Mouse (Mus musculus) Patski (cell line): ENCODE data around the gene 6430531B16Rik. TPM values are rescaled to one million over a fixed set of nuclear protein-coding genes. Genes with fewer than 3 reads are reported as not detected.

Experiments
- ATAC-seq: fragments of 100-300 bp; one replicate; pipeline ENCODE4 v1.8.0; 2021
- CTCF ChIA-PET: fragments of 350-600 bp; sonication (Branson Sonifier 250); formaldehyde crosslinking; loops from one replicate; lab custom pipeline; 2022; ENCODE audit warnings: inconsistent platforms; lab: Charles Lee
- POLR2A ChIA-PET: fragments of 350-600 bp; sonication (Branson Sonifier 250); formaldehyde crosslinking; loops from one replicate; lab custom pipeline; 2022; ENCODE audit warnings: antibody characterized with exemption, inconsistent platforms; lab: Charles Lee
- DNase-seq: peaks from one replicate; pipeline ENCODE4 v3.0.0-alpha.2; 2011; ENCODE audit warnings: low read depth, low spot score
- H3K27me3 ChIP-seq: fragments of 371-371 bp; one replicate; pipeline ENCODE4 v1.5.1; 2021
- CTCF ChIP-seq: fragments of 100-300 bp; IDR thresholded peaks from one replicate; pipeline ENCODE4 v1.5.1; 2021
- in situ Hi-C: fragments of 300-500 bp; cut with MboI; formaldehyde crosslinking; loops from 3 replicates; pipeline ENCODE4 v1.11.1; 2018; ENCODE audit warnings: low pct_unique_long_range_greater_than_20kb, mixed read lengths
- polyA plus RNA-seq: library from polyadenylated mRNA; unstranded; gene quantifications from one replicate; pipeline ENCODE4 v1.2.3, GENCODE M21; 2021

6430531B16Rik gene
- polyA plus RNA-seq, 1 experiment from 2014 or later, result 0.18 TPM

DNA sequence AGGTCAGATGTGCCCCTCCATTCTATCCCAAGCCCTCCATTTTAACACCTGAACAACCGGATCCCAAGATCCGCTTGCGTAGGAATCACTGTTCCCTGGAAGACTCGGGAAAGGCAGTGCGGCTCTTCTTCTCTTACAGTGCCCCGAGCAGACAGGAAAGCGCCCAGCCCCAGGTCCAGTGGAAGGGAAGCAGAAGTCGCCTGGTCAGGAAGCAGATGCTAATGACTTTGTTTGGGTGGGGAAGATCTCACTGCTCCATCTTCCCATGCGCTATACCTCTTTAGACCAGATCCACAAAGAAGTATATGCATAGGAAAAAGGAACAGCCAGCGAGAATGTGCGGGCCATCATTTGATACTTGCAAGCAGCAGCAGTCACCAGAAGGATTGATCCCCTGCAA lies 21.1 kb downstream of the 6430531B16Rik start:
- ATAC-seq, result no peak
- ChIA-PET POLR2A (interaction anchor here (1.2 kb wide), 1 partner anchor 17 kb away, joined by 3 read pairs; no protein-coding TSS in a partner anchor), CTCF (interaction anchor here (2.7 kb wide), 1 partner anchor 37 kb away, joined by 8 read pairs; no protein-coding TSS in a partner anchor)
- no peak for DNase-seq
- in situ Hi-C loops, result no loop called here
- no peak for TF ChIP-seq CTCF
- H3K27me3 ChIP-seq, result no peaks in the 10 kb centered on the region

DNA sequence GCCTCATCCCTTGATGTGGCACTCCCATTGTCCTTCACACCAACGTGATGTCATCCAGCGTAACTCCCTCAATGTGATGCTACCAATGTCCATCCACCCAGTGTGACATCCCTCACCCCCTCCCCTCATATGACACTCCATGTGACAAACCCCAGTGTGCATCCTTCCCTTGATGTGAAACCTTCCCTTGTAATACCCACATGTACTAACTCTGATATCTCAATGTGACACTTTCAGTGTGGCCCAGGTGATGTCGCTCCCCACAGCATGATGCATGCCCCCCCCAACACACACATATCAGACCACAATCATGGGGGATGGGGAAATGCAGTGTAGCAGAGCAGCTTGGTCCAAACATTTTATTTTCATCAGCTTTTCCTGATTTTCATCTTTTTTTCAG lies 21.9 kb downstream of the 6430531B16Rik start:
- ATAC-seq (no peak), DNase-seq (no peak)
- no peak for TF ChIP-seq CTCF
- no peaks in the 10 kb centered on the region for H3K27me3 ChIP-seq
- CTCF ChIA-PET, result interaction anchor here (2.7 kb wide), 1 partner anchor 37 kb away, joined by 8 read pairs; no protein-coding TSS in a partner anchor
- in situ Hi-C loops, result no loop called here
- POLR2A ChIA-PET, result no interaction called here

GRCm38 (mm10) chr7:139955505-139955904 lies 23.1 kb downstream of the 6430531B16Rik start:
- in situ Hi-C loops, result no loop called here
- no peak for DNase-seq
- H3K27me3 ChIP-seq, result no peaks in the 10 kb centered on the region
- CTCF ChIA-PET, result interaction anchor here (2.7 kb wide), 1 partner anchor 39 kb away, joined by 8 read pairs; no protein-coding TSS in a partner anchor
- ATAC-seq, result no peak
- TF ChIP-seq CTCF, result no peak
- POLR2A ChIA-PET, result no interaction called here

DNA sequence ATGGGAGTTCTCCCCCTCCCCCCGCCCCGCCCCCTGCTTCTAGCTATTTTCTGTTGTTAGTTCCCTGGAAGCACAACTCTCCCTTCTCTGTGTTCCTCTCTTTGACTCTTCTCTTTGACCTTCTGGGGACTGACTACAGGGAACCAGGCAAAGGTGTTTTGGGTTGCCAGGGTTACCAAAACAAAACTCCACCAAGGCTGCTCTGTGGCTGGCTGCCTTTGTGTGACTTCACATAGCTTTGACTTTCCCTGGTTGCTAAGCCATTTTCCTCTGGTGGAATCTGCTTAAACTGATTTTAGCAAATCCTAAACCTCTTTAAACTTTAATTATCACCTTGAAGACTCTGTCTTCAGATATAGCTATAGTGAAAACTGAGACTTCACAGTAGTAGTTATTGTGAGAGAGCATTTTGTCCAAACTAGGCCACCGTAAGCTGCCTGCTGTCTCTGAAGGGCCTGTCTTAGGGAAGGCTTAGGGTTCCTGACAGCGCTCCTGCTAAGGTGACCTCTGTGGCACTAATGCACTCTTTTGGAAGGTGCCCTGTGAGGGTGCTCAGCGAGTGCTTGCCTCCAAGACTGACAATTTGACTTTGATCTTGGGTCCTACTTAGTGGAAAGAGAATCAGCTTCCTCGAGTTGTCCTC lies 26.4 kb downstream of the 6430531B16Rik start:
- DNase-seq (no peak), ATAC-seq (no peak)
- in situ Hi-C loops, result no loop called here
- CTCF ChIA-PET, result no interaction called here
- POLR2A ChIA-PET, result interaction anchor here (0.5 kb wide), 1 partner anchor 100 kb away, joined by 3 read pairs; no protein-coding TSS in a partner anchor
- H3K27me3 ChIP-seq, result no peaks in the 10 kb centered on the region
- no peak for TF ChIP-seq CTCF

- H3K27me3 ChIP-seq, result no peaks in the 10 kb centered on the region
- DNase-seq (no peak), ATAC-seq (no peak)
- in situ Hi-C loops, result no loop called here
- ChIA-PET CTCF (no interaction called here), POLR2A (no interaction called here)
- TF ChIP-seq CTCF, result no peak
Observed at GRCm38 (mm10) chr7:139951079-139951478, 27.5 kb downstream of the 6430531B16Rik start.

- TF ChIP-seq CTCF, result no peak
Observed at GRCm38 (mm10) chr7:139950283-139950971, 28.1 kb downstream of the 6430531B16Rik start.

GRCm38 (mm10) chr7:139949893-139950282 lies 28.7 kb downstream of the 6430531B16Rik start:
- in situ Hi-C loops, result no loop called here
- ChIA-PET CTCF (interaction anchor here (1.2 kb wide), 1 partner anchor 44 kb away, joined by 3 read pairs; no protein-coding TSS in a partner anchor), POLR2A (no interaction called here)
- DNase-seq (no peak), ATAC-seq (peak; percentile 53)
- no peaks in the 10 kb centered on the region for H3K27me3 ChIP-seq
- no peak for TF ChIP-seq CTCF

More at GRCm38 (mm10) chr7:139950283-139950971, 28.1 kb downstream of the 6430531B16Rik start:
- ATAC-seq (peak; percentile 69), DNase-seq (no peak)
- in situ Hi-C loops, result no loop called here
- ChIA-PET POLR2A (interaction anchor here (0.7 kb wide), 1 partner anchor 34 kb away, joined by 5 read pairs; no protein-coding TSS in a partner anchor), CTCF (interaction anchor here (1.2 kb wide), 1 partner anchor 44 kb away, joined by 3 read pairs; no protein-coding TSS in a partner anchor)
- H3K27me3 ChIP-seq, result no peaks in the 10 kb centered on the region

DNA sequence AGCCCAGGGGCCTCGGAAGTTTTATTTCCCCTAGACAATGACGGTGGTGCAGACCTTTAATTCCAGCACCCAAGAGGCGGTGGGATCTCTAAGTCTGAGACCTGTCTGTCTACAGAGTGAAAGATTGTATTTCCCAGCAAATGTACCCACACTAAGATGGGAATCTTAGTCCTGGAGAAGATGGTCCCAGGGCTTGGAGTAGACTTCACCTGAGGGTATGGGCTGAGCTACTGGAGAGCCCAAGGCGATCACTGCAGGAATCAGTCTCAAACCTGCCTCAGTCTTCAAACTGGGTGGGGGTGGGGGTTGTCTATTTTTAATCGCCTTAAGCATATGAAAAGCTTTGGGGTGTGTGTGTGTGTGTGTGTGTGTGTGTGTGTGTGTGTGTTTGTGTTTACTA lies 32.5 kb downstream of the 6430531B16Rik start:
- H3K27me3 ChIP-seq, result peaks cover 12% of the 10 kb centered on the region
- no peak for TF ChIP-seq CTCF
- DNase-seq (no peak), ATAC-seq (no peak)
- ChIA-PET POLR2A (interaction anchor here (0.7 kb wide), 1 partner anchor 124 kb away, joined by 4 read pairs; no protein-coding TSS in a partner anchor), CTCF (no interaction called here)
- in situ Hi-C loops, result no loop called here

DNA sequence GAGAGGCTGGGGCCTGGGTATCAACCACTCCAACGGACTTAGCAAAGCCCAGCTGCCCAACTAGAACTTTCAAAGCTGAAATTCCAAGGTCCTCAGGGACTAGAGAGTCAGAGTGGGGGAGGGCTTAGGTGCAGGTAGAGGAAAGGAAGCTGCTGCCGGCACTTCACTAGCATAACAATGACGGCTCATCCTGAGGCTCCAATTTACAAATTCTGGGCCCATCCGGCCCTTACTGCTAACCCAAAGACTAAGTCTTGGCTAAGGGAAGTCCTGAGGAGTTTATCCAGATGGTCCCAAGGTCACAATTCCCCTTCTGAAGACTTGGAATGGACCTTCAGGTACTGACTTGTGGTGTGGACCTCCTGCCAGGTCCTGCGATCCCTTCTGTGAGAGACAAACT lies 33.0 kb downstream of the 6430531B16Rik start:
- in situ Hi-C loops, result no loop called here
- CTCF ChIA-PET, result no interaction called here
- no peak for TF ChIP-seq CTCF
- H3K27me3 ChIP-seq, result peaks cover 12% of the 10 kb centered on the region
- POLR2A ChIA-PET, result interaction anchor here (0.7 kb wide), 1 partner anchor 124 kb away, joined by 4 read pairs; no protein-coding TSS in a partner anchor
- DNase-seq, result no peak
- no peak for ATAC-seq

DNA sequence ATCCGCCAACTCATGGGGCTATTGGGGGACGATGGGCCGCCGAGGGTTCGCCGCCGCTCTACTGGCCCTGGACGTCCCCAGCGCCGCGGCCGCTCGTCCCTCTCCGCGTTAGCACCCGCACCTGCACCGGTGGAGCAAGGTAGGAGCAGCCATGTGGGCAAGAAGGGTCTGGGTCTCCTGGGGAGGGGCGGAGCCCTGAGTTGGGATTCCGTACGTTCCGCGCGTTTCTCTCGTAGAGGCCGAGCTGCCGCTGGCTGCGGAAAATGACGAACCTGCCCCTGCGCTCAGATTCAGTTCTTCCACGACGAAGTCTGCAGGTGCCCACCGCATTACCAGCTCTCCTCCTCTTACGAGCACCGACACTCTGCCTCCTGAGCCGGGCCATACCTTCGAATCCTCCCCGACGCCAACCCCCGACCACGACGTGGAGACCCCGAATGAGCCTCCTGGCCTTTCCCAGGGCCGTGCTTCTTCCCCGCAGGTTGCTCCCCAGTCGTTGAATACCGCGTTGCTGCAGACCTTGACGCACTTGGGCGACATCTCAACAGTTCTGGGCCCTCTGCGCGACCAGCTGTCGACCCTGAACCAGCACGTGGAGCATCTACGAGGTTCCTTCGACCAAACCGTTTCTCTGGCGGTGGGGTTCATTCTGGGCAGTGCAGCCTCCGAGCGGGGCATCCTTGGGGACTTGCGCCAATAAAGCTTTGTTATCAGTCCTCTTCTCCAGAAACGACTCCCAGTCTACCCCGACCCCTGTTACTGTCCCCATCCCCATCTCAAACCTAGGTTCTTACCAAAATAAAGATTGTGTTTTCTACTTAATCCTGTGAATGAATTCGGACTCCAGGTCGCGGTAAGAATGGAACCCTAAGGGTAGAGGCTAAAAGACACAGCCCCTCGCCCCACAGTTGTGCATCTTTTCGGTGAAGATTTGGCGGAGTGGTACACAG lies 34.0 kb downstream of the 6430531B16Rik start:
- in situ Hi-C loops, result no loop called here
- ChIA-PET CTCF (no interaction called here), POLR2A (no interaction called here)
- ATAC-seq (no peak), DNase-seq (no peak)
- peaks cover 12% of the 10 kb centered on the region for H3K27me3 ChIP-seq
- no peak for TF ChIP-seq CTCF
